Comparison of ENCODE assay signal across 8 mouse cellular contexts in the genomic region with DNA sequence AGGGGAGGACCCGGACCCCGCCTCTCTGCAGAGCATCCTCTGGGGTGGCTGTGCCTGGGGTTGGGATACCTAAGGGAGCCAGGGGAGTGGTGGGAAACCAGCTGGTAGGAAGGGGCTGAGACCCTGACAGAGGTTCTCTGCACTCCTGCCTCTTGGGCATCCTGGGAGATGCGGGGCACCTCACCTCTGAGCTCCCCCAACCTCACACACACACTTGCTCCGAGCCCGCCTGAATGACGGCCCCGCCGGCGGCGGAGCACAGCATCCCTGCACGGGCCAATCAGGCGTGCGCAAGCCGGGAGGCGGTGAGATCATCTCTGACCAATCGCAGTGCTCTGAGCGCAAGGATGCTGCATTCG. TPM values are rescaled to one million over a fixed set of nuclear protein-coding genes. Genes with fewer than 3 reads are reported as not detected.
DNase-seq lines count a peak whose midpoint lies in the region; ATAC-seq and TF ChIP-seq lines count a peak whose summit lies in the region.

No protein-coding gene starts in this region.

- TF ChIP-seq CTCF in E14TG2a.4 (conservative IDR thresholded peaks at IDR 0.05; ENCODE audit: low read length), result no peak
- TF ChIP-seq CTCF in brain, embryonic 14.5 days (IDR thresholded peaks at IDR 0.05; ENCODE audit: borderline replicate concordance, extremely low read depth, insufficient read depth, insufficient read length), result no peak

- TF ChIP-seq POLR2A in brain, embryonic 14.5 days (IDR thresholded peaks at IDR 0.05; ENCODE audit: borderline replicate concordance, extremely low read depth, insufficient read depth, insufficient read length, poor library complexity, severe bottlenecking), result peak; percentile 51; the same call in 1 of the 2 replicates

- peak overlapping the region; percentile 96 for H3K4me2 ChIP-seq in forebrain, embryonic 12.5 days
- peak overlapping the region; percentile 99 for H3K4me2 ChIP-seq in midbrain, embryonic 12.5 days (replicated peaks)

- H3K27ac ChIP-seq in forebrain, embryonic 12.5 days, result peak overlapping the region; percentile 88
- H3K27ac ChIP-seq in midbrain, embryonic 12.5 days (replicated peaks), result peak overlapping the region; percentile 87

- peak; percentile 95 for DNase-seq in brain, embryonic 14.5 days (ENCODE audit: low read depth)
- DNase-seq in layer of hippocampus, adult 8-10 months (ENCODE audit: low spot score in 2 of 2), result peak; percentile 79
- no peak for DNase-seq in urinary bladder, adult 18-20 months (ENCODE audit: low spot score in 2 of 2)
- no peak for DNase-seq in lung, postnatal 14 days

- peaks cover 16% of the 10 kb centered on the region for H3K4me1 ChIP-seq in E14TG2a.4 (replicated peaks; ENCODE audit: low read depth, low read length)
- H3K4me1 ChIP-seq in forebrain, embryonic 12.5 days, result peaks cover 36% of the 10 kb centered on the region
- peaks cover 32% of the 10 kb centered on the region for H3K4me1 ChIP-seq in midbrain, embryonic 12.5 days

- peaks cover 79% of the 10 kb centered on the region for H3K27me3 ChIP-seq in E14TG2a.4 (ENCODE audit: insufficient read depth, low read length)
- peaks cover 12% of the 10 kb centered on the region; the same call in 1 of the 2 replicates for H3K27me3 ChIP-seq in forebrain, embryonic 12.5 days
- H3K27me3 ChIP-seq in midbrain, embryonic 12.5 days, result 0 out of 2 replicates have a peak, but pooled peaks cover 9% of the 10 kb centered on the region

- H3K9me3 ChIP-seq in E14TG2a.4 (ENCODE audit: low read length), result peaks cover 8% of the 10 kb centered on the region
- H3K9me3 ChIP-seq in forebrain, embryonic 12.5 days, result no peaks in the 10 kb centered on the region
- H3K9me3 ChIP-seq in midbrain, embryonic 12.5 days, result no peaks in the 10 kb centered on the region

- no peaks in the 10 kb centered on the region; the same call in 1 of the 2 replicates for H3K36me3 ChIP-seq in E14TG2a.4 (ENCODE audit: insufficient read depth, low read length)
- peaks cover 25% of the 10 kb centered on the region for H3K36me3 ChIP-seq in forebrain, embryonic 12.5 days (replicated peaks)
- peaks cover 23% of the 10 kb centered on the region for H3K36me3 ChIP-seq in midbrain, embryonic 12.5 days

- peak overlapping the region; percentile 77 for H3K9ac ChIP-seq in forebrain, embryonic 12.5 days
- H3K9ac ChIP-seq in midbrain, embryonic 12.5 days (replicated peaks), result peak overlapping the region; percentile 86

- peak; percentile 93 for ATAC-seq in forebrain, embryonic 12.5 days (ENCODE audit: low FRiP score)
- peak; percentile 92 for ATAC-seq in midbrain, embryonic 12.5 days (ENCODE audit: low FRiP score, low read depth)
- no peak for ATAC-seq in erythroid progenitor cell, adult 5-6 weeks (replicated peaks; ENCODE audit: low FRiP score, poor library complexity, severe bottlenecking)

- H3K4me3 ChIP-seq in E14TG2a.4 (replicated peaks; ENCODE audit: low read length), result peak overlapping the region; percentile 88
- peak overlapping the region; percentile 68 for H3K4me3 ChIP-seq in forebrain, embryonic 12.5 days (replicated peaks)
- peak overlapping the region; percentile 87 for H3K4me3 ChIP-seq in midbrain, embryonic 12.5 days

- 2% methylated on average over 18 of the region's 18 CpGs for WGBS in forebrain, embryonic 12.5 days
- WGBS in midbrain, embryonic 12.5 days, result 6% methylated on average over 17 of the region's 18 CpGs

RNA-seq across cellular contexts. Expression of a gene that starts 1.3 kb away (rescaled TPM):
- 4.4 and 4.8 TPM in 2 replicates for polyA plus RNA-seq in brain, embryonic 14.5 days (2012; rRNA removed)
- 1.9 and 2.1 TPM in 2 replicates for polyA plus RNA-seq in forebrain, embryonic 12.5 days (2016; fragmentation: Nextera tagmentation; extraction: Ambion mirVana)
- 1 to 10 TPM in 3 of 4 experiments, under 1 TPM in 1; 0.92 to 2.1 (median 1.5) TPM for total RNA-seq in layer of hippocampus, adult 8-10 months (2022)
- polyA plus RNA-seq in midbrain, embryonic 12.5 days (2016; fragmentation: Nextera tagmentation; extraction: Ambion mirVana), result 2.8 and 3.5 TPM in 2 replicates
- not detected in 2 replicates for total RNA-seq in erythroid progenitor cell, adult 5-6 weeks (2015; ENCODE audit: low replicate concordance)
- not detected in 2 replicates for total RNA-seq in erythroid progenitor cell, adult 5-6 weeks (2017; ENCODE audit: low replicate concordance)

RNA-seq across cellular contexts. Expression of a gene that starts 14.9 kb away (rescaled TPM):
- 60.6 and 96.6 TPM in 2 replicates for polyA plus RNA-seq in brain, embryonic 14.5 days (2012; rRNA removed)
- 53.3 and 57.0 TPM in 2 replicates for polyA plus RNA-seq in forebrain, embryonic 12.5 days (2016; fragmentation: Nextera tagmentation; extraction: Ambion mirVana)
- total RNA-seq in layer of hippocampus, adult 8-10 months (2022), result 10 to 100 TPM; 28.6 to 33.5 (median 31.1) TPM
- polyA plus RNA-seq in midbrain, embryonic 12.5 days (2016; fragmentation: Nextera tagmentation; extraction: Ambion mirVana), result 50.2 and 53.4 TPM in 2 replicates
- 2.9 and 4.2 TPM in 2 replicates for total RNA-seq in erythroid progenitor cell, adult 5-6 weeks (2015; ENCODE audit: low replicate concordance)
- 0.91 and 4.5 TPM in 2 replicates for total RNA-seq in erythroid progenitor cell, adult 5-6 weeks (2017; ENCODE audit: low replicate concordance)

RNA-seq across cellular contexts. Expression of a gene that starts 21.3 kb away (rescaled TPM):
- polyA plus RNA-seq in brain, embryonic 14.5 days (2012; rRNA removed), result 47.8 and 60.6 TPM in 2 replicates
- 30.1 and 35.1 TPM in 2 replicates for polyA plus RNA-seq in forebrain, embryonic 12.5 days (2016; fragmentation: Nextera tagmentation; extraction: Ambion mirVana)
- 10 to 100 TPM; 18.5 to 23.8 (median 21.0) TPM for total RNA-seq in layer of hippocampus, adult 8-10 months (2022)
- 34.6 and 41.1 TPM in 2 replicates for polyA plus RNA-seq in midbrain, embryonic 12.5 days (2016; fragmentation: Nextera tagmentation; extraction: Ambion mirVana)
- total RNA-seq in erythroid progenitor cell, adult 5-6 weeks (2015; ENCODE audit: low replicate concordance), result 8.6 and 10.5 TPM in 2 replicates
- 1.5 and 3.3 TPM in 2 replicates for total RNA-seq in erythroid progenitor cell, adult 5-6 weeks (2017; ENCODE audit: low replicate concordance)

RNA-seq across cellular contexts. Expression of a gene that starts 29.3 kb away (rescaled TPM):
- polyA plus RNA-seq in brain, embryonic 14.5 days (2012; rRNA removed), result 197 and 278 TPM in 2 replicates
- polyA plus RNA-seq in forebrain, embryonic 12.5 days (2016; fragmentation: Nextera tagmentation; extraction: Ambion mirVana), result 105 and 110 TPM in 2 replicates
- 100 to 1,000 TPM; 102 to 129 (median 111) TPM for total RNA-seq in layer of hippocampus, adult 8-10 months (2022)
- polyA plus RNA-seq in midbrain, embryonic 12.5 days (2016; fragmentation: Nextera tagmentation; extraction: Ambion mirVana), result 99.3 and 103 TPM in 2 replicates
- total RNA-seq in erythroid progenitor cell, adult 5-6 weeks (2015; ENCODE audit: low replicate concordance), result 17.2 and 33.9 TPM in 2 replicates
- total RNA-seq in erythroid progenitor cell, adult 5-6 weeks (2017; ENCODE audit: low replicate concordance), result 26.2 and 29.3 TPM in 2 replicates

RNA-seq across cellular contexts. Expression of a gene that starts 33.3 kb away (rescaled TPM):
- 1.4 and 1.6 TPM in 2 replicates for polyA plus RNA-seq in brain, embryonic 14.5 days (2012; rRNA removed)
- polyA plus RNA-seq in forebrain, embryonic 12.5 days (2016; fragmentation: Nextera tagmentation; extraction: Ambion mirVana), result 0.46 and 0.67 TPM in 2 replicates
- 1 to 10 TPM in 2 of 4 experiments, under 1 TPM in 2; 0.52 to 1.6 (median 1.1) TPM for total RNA-seq in layer of hippocampus, adult 8-10 months (2022)
- 0.20 and 0.43 TPM in 2 replicates for polyA plus RNA-seq in midbrain, embryonic 12.5 days (2016; fragmentation: Nextera tagmentation; extraction: Ambion mirVana)
- 1.3 TPM in 1 of 2 replicates, not detected in the other for total RNA-seq in erythroid progenitor cell, adult 5-6 weeks (2015; ENCODE audit: low replicate concordance)
- total RNA-seq in erythroid progenitor cell, adult 5-6 weeks (2017; ENCODE audit: low replicate concordance), result not detected in 2 replicates

Comparison
In these comparisons a context has a peak if more than half of its experiments do, and no peak if none do; other contexts are left out.
1. DNase-seq: peak in brain, embryonic 14.5 days (single experiment) and layer of hippocampus, adult 8-10 months (2 of 2); none in urinary bladder, adult 18-20 months (0 of 2) and lung, postnatal 14 days (single experiment).
2. Peak in every context shown above with its lines, with median percentiles within 50 percentile points of each other: H3K4me3 ChIP-seq.